Mouse (Mus musculus) forebrain, embryonic 11.5 days (tissue): ENCODE data around the gene Tedc1. TPM values are rescaled to one million over a fixed set of nuclear protein-coding genes. Genes with fewer than 3 reads are reported as not detected.

Source experiments
- ATAC-seq: fragments of 200-750 bp; cut with Nextera tagmentation; replicated peaks from 2 replicates; pipeline ENCODE4 v1.8.0; 2017; ENCODE audit warnings: moderate TSS enrichment; ENCODE audit not compliant: low FRiP score
- DNase-seq: peaks from one replicate; pipeline ENCODE4 v3.0.0-alpha.2; 2017; ENCODE audit warnings: low spot score
- H3K27ac ChIP-seq: fragments of 300-500 bp; sonication (generic); 2 replicates; pipeline ENCODE4 v1.5.1; 2014; ENCODE audit warnings: low read depth, low read length
- H3K27me3 ChIP-seq: fragments of 300-500 bp; sonication (generic); 2 replicates; pipeline ENCODE4 v1.6.1; 2014; ENCODE audit warnings: mild to moderate bottlenecking, low read length, mixed read lengths; ENCODE audit not compliant: control insufficient read depth, insufficient read depth
- H3K36me3 ChIP-seq: fragments of 300-500 bp; sonication (generic); 2 replicates; pipeline ENCODE4 v1.6.1; 2014; ENCODE audit warnings: mild to moderate bottlenecking, low read length, moderate library complexity, mixed read lengths; ENCODE audit not compliant: control insufficient read depth, insufficient read depth
- H3K4me1 ChIP-seq: fragments of 300-500 bp; sonication (generic); replicated peaks from 2 replicates; pipeline ENCODE4 v1.6.1; 2014; ENCODE audit warnings: low read length, mixed read lengths; ENCODE audit not compliant: control insufficient read depth, insufficient read depth
- H3K4me2 ChIP-seq: fragments of 300-500 bp; sonication (generic); 2 replicates; pipeline ENCODE4 v1.6.1; 2014; ENCODE audit warnings: low read depth, mild to moderate bottlenecking, low read length, moderate library complexity, mixed read lengths; ENCODE audit not compliant: severe bottlenecking
- H3K4me3 ChIP-seq: fragments of 300-500 bp; sonication (generic); 2 replicates; pipeline ENCODE4 v1.5.1; 2014; ENCODE audit warnings: low read depth, low read length
- H3K9ac ChIP-seq: fragments of 300-500 bp; sonication (generic); 2 replicates; pipeline ENCODE4 v1.6.1; 2014; ENCODE audit warnings: low read length
- H3K9me3 ChIP-seq: fragments of 300-500 bp; sonication (generic); 2 replicates; pipeline ENCODE4 v1.6.1; 2016; ENCODE audit warnings: low read length, mixed read lengths; ENCODE audit not compliant: control insufficient read depth
- WGBS: fragments of 180-500 bp; shearing (Covaris S2); extraction: QIAGEN DNeasy Blood & Tissue Kit; methylation state at CpG from one replicate; pipeline ENCODE4 v1.1.7; 2014; 5-methylcytosine and 5-hydroxymethylcytosine counted together
- polyA plus RNA-seq: library from polyadenylated mRNA; unstranded; fragments of >200 nt; fragmentation: Nextera tagmentation; extraction: Ambion mirVana; gene quantifications from 2 replicates; pipeline ENCODE4 v1.2.1, GENCODE M21; 2014

Gene Tedc1
- polyA plus RNA-seq, 1 experiment from 2014 or later = 57.2 TPM

DNA sequence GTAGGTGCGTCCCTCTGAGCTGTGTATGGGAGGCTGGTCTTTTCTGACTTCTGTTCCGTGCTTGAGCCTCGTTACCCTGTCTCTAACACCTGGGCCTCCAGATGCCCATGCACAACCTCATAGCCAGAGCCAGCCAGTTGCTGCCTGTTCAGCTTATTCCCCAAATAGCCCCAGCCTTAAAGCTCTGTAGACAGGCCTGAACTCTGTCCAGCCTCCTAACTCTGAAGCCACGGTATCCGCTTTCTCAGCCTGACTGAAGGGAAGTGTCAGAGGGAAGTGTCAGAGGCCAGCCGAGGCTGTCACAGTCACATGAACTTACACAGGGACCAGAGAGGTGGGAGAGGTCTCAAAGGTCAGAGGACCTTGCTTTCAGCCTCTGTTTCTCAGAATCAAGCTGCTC is 31.5 kb upstream of the Tedc1 start:
- Histone ChIP-seq H3K9ac (no peak overlapping the region), H3K4me2 (no peak overlapping the region), H3K27ac (no peak overlapping the region), H3K36me3 (peaks cover 33% of the 10 kb centered on the region), H3K27me3 (no peaks in the 10 kb centered on the region), H3K4me3 (no peak overlapping the region), H3K9me3 (no peaks in the 10 kb centered on the region), H3K4me1 (no peaks in the 10 kb centered on the region)
- ATAC-seq = no peak
- no peak for DNase-seq
- WGBS = 91% methylated on average over 6 of the region's 6 CpGs

DNA sequence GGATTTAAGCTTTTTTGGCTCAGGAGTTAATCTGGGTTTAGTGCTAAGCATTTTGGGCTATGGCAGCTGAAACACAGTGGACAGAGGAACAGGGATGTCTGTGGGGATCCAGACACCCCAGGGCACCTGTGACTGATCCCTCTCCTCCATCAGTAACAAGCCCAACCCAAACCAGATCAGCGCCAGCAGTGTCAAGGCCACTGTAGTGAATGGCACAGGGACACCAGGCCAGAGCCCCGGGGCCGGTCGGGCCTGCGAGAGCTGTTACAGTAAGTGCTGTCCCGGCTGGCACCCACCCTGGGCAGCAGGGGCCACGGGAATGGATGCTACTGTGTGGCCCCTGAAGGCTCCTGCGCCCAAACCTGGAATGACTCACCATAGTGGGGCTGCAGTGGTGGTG is 25.5 kb upstream of the Tedc1 start:
- Histone ChIP-seq H3K4me2 (no peak overlapping the region), H3K9ac (no peak overlapping the region), H3K4me3 (no peak overlapping the region), H3K36me3 (peaks cover 47% of the 10 kb centered on the region), H3K4me1 (no peaks in the 10 kb centered on the region), H3K27ac (no peak overlapping the region), H3K9me3 (no peaks in the 10 kb centered on the region), H3K27me3 (no peaks in the 10 kb centered on the region)
- 97% methylated on average over 8 of the region's 8 CpGs for WGBS
- ATAC-seq (no peak), DNase-seq (no peak)

GRCm38 (mm10) chr12:113131601-113132000 is 24.6 kb upstream of the Tedc1 start:
- Histone ChIP-seq H3K4me2 (no peak overlapping the region), H3K27me3 (no peaks in the 10 kb centered on the region), H3K4me1 (no peaks in the 10 kb centered on the region), H3K9ac (no peak overlapping the region), H3K27ac (no peak overlapping the region), H3K9me3 (no peaks in the 10 kb centered on the region), H3K4me3 (no peak overlapping the region), H3K36me3 (peaks cover 48% of the 10 kb centered on the region)
- ATAC-seq (no peak), DNase-seq (no peak)
- WGBS = 98% methylated on average over 14 of the region's 14 CpGs

- H3K4me1 ChIP-seq = no peaks in the 10 kb centered on the region
- H3K27me3 ChIP-seq = no peaks in the 10 kb centered on the region
- H3K9me3 ChIP-seq = no peaks in the 10 kb centered on the region
- no peak for DNase-seq
- H3K4me3 ChIP-seq = no peak overlapping the region
- H3K4me2 ChIP-seq = no peak overlapping the region
- H3K27ac ChIP-seq = no peak overlapping the region
- no peak for ATAC-seq
- no peak overlapping the region for H3K9ac ChIP-seq
- H3K36me3 ChIP-seq = peaks cover 49% of the 10 kb centered on the region
- 95% methylated on average over 2 of the region's 2 CpGs for WGBS
These were observed 23.7 kb upstream of the Tedc1 start for GRCm38 (mm10) chr12:113132567-113132966.

DNA sequence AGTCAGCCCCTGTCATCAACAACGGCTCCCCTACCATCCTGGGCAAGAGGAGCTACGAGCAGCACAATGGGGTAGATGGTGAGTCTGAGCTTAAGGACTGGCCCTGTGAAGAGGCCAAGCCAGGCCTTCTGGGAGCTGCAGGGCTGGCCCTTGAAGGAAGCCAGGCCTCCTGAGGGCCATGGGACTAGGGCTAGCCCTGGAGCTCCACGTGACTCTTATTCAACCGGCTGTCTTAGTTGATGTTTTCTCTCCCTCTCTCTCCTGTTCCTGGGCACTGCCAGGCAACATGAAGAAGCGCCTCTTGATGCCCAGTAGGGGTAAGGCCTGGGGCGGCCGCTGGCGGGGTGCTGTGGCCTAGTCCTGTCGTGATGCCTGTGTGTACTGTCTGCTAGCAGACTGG is 23.0 kb upstream of the Tedc1 start:
- Histone ChIP-seq H3K36me3 (peaks cover 44% of the 10 kb centered on the region), H3K9me3 (no peaks in the 10 kb centered on the region), H3K4me3 (no peak overlapping the region), H3K27me3 (no peaks in the 10 kb centered on the region), H3K27ac (no peak overlapping the region), H3K9ac (no peak overlapping the region), H3K4me2 (no peak overlapping the region), H3K4me1 (peaks cover under 1% of the 10 kb centered on the region; the same call in 1 of the 2 replicates)
- DNase-seq (no peak), ATAC-seq (no peak)
- WGBS = 90% methylated on average over 9 of the region's 9 CpGs

DNA sequence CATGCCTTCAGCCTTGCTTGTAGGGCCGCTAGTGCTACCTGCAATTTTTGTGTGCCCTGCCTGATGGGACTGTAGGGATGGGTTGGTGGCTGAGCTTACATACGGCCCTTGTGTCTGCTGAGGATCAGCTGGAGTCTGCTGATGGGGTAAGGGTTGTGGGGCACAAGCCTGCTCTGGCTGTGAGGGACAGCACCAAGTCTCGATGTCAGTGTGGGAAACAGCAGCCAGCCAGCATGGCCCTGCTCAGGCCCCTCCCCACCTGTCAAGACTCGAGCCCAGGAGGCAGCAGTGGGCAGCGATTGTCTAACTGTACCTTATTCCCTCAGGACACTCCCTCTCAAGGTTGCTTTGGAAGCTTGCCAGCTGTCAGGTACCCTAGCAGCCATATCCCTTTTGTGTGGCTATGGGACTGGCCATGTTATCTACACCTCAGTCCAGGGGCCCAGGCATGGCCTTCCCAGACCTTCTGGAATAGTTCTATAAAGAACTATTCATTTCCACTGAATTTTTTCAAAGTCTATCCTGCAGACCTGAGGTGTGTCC is 22.3 kb upstream of the Tedc1 start:
- ATAC-seq (no peak), DNase-seq (no peak)
- H3K9ac ChIP-seq = no peak overlapping the region
- H3K36me3 ChIP-seq = peaks cover 38% of the 10 kb centered on the region
- peaks cover 7% of the 10 kb centered on the region; the same call in 1 of the 2 replicates for H3K4me1 ChIP-seq
- no peak overlapping the region for H3K4me3 ChIP-seq
- 92% methylated on average over 5 of the region's 5 CpGs for WGBS
- no peak overlapping the region for H3K4me2 ChIP-seq
- H3K27me3 ChIP-seq = no peaks in the 10 kb centered on the region
- no peaks in the 10 kb centered on the region for H3K9me3 ChIP-seq
- H3K27ac ChIP-seq = no peak overlapping the region

GRCm38 (mm10) chr12:113134502-113134901 is 21.7 kb upstream of the Tedc1 start:
- no peak overlapping the region for H3K4me3 ChIP-seq
- no peak overlapping the region for H3K4me2 ChIP-seq
- peaks cover 13% of the 10 kb centered on the region for H3K4me1 ChIP-seq
- no peak for DNase-seq
- no peaks in the 10 kb centered on the region for H3K27me3 ChIP-seq
- H3K9me3 ChIP-seq = no peaks in the 10 kb centered on the region
- H3K36me3 ChIP-seq = peaks cover 34% of the 10 kb centered on the region
- no peak overlapping the region for H3K9ac ChIP-seq
- WGBS = 92% methylated on average over 4 of the region's 4 CpGs
- H3K27ac ChIP-seq = no peak overlapping the region
- no peak for ATAC-seq

DNA sequence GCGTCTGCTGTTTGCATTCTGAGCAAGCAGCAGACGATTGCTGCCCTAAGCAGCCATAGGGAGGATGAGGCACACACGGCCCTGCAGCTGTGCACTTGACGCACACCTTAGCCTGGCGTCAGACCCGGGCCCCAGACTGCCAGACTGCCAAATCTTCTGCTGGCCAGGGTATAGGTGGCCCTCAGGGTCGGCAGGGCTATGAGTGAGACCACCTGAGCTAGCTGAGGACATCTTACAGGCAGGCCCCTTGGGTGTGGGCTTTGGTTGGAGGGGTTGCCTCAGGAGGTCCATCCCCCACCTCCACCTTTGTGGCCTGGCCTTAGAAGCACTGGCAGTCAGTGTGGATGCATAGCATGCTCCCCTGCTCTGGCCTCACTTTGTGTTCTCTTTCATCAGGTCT is 20.8 kb upstream of the Tedc1 start:
- peaks cover 34% of the 10 kb centered on the region for H3K36me3 ChIP-seq
- no peak overlapping the region for H3K4me2 ChIP-seq
- H3K27ac ChIP-seq = no peak overlapping the region
- no peaks in the 10 kb centered on the region for H3K9me3 ChIP-seq
- peaks cover 16% of the 10 kb centered on the region for H3K4me1 ChIP-seq
- H3K9ac ChIP-seq = no peak overlapping the region
- ATAC-seq (no peak), DNase-seq (no peak)
- no peaks in the 10 kb centered on the region for H3K27me3 ChIP-seq
- no peak overlapping the region for H3K4me3 ChIP-seq
- WGBS = 91% methylated on average over 7 of the region's 7 CpGs

GRCm38 (mm10) chr12:113136492-113137020 is 19.7 kb upstream of the Tedc1 start:
- Histone ChIP-seq H3K36me3 (peaks cover 34% of the 10 kb centered on the region), H3K4me1 (peaks cover 21% of the 10 kb centered on the region), H3K4me2 (no peak overlapping the region), H3K9ac (no peak overlapping the region), H3K9me3 (no peaks in the 10 kb centered on the region), H3K27me3 (no peaks in the 10 kb centered on the region; the same call in 1 of the 2 replicates), H3K4me3 (no peak overlapping the region), H3K27ac (no peak overlapping the region)
- no peak for ATAC-seq
- WGBS = 83% methylated on average over 17 of the region's 17 CpGs
- DNase-seq = no peak
